ENCODE assay signal across 8 mouse cellular contexts in the genomic region with DNA sequence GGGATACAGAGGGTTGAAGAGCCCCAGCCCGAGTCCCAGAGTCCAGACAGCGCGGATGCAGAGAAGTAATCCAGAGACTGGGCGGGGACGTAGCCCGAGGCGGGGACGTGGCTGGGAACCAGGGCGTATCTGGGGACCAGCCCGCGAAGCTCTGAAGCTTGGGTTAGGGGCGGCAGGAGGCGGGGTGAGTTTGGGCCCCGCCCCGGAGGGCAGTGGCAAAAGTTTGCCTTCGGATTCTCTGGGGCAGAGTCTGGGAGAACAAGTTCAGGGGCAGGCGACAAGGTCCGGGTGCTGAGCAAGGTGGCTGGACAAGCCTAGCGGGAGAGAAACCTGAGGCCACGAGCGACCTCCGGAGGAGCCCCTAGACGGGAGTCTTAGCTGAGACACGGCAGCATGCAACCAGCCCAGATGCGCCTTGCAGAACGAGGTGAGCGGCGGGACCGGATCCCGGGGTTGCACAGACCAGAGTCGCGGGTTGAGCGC. TPM values are rescaled to one million over a fixed set of nuclear protein-coding genes. Genes with fewer than 3 reads are reported as not detected.
DNase-seq lines count a peak whose midpoint lies in the region; ATAC-seq lines count a peak whose summit lies in the region.

TSS of gene S1pr3 (plus strand) at position 121 of the 483 bp plus-strand sequence.

- DNase-seq in Muller cell, postnatal 12 days (ENCODE audit: inconsistent ontology term) = peak; percentile 98
- peak; percentile 91 for DNase-seq in embryo, embryonic 10 days (ENCODE audit: low spot score)
- peak; percentile 61 to 62 for DNase-seq in lung, adult 18-20 months
- peak; percentile 75 for DNase-seq in yolk sac, embryonic 10.5 days (ENCODE audit: low spot score)
- DNase-seq in right cerebral cortex, postnatal 25 days = no peak

- H3K36me3 ChIP-seq in intestine, embryonic 16.5 days (ENCODE audit: control insufficient read depth, insufficient read depth, low read length) = no peaks in the 10 kb centered on the region
- no peaks in the 10 kb centered on the region for H3K36me3 ChIP-seq in neural tube, embryonic 15.5 days

- H3K4me2 ChIP-seq in intestine, embryonic 16.5 days (ENCODE audit: low read depth, low read length) = peak within 1 kb of the TSS; percentile 76
- peak within 1 kb of the TSS; percentile 61 for H3K4me2 ChIP-seq in neural tube, embryonic 15.5 days

- H3K27me3 ChIP-seq in intestine, embryonic 16.5 days (replicated peaks; ENCODE audit: control insufficient read depth, insufficient read depth, low read length) = no peaks in the 10 kb centered on the region; the same call in 1 of the 2 replicates
- H3K27me3 ChIP-seq in neural tube, embryonic 15.5 days (replicated peaks) = peaks cover 29% of the 10 kb centered on the region

- no peaks in the 10 kb centered on the region for H3K9me3 ChIP-seq in intestine, embryonic 16.5 days (ENCODE audit: control insufficient read depth, low read length)
- H3K9me3 ChIP-seq in neural tube, embryonic 15.5 days (replicated peaks) = no peaks in the 10 kb centered on the region

- peak within 1 kb of the TSS; percentile 63 for H3K4me3 ChIP-seq in intestine, embryonic 16.5 days (ENCODE audit: low read length)
- H3K4me3 ChIP-seq in neural tube, embryonic 15.5 days (replicated peaks) = peak within 1 kb of the TSS; percentile 38

- WGBS in intestine, embryonic 16.5 days = under 1% methylated on average over 33 of the region's 33 CpGs
- under 1% methylated on average over 33 of the region's 33 CpGs for WGBS in neural tube, embryonic 15.5 days

- peak within 1 kb of the TSS; percentile 76 for H3K27ac ChIP-seq in intestine, embryonic 16.5 days (ENCODE audit: low read length)
- no peak within 1 kb of the TSS for H3K27ac ChIP-seq in neural tube, embryonic 15.5 days (replicated peaks)

- peaks cover 18% of the 10 kb centered on the region; the same call in 1 of the 2 replicates for H3K4me1 ChIP-seq in intestine, embryonic 16.5 days (ENCODE audit: control insufficient read depth, insufficient read depth, low read length)
- H3K4me1 ChIP-seq in neural tube, embryonic 15.5 days = peaks cover 15% of the 10 kb centered on the region

- ATAC-seq in granulocyte monocyte progenitor cell, adult 5-6 weeks (replicated peaks; ENCODE audit: poor library complexity, severe bottlenecking) = peak; percentile 70
- ATAC-seq in intestine, embryonic 16.5 days = peak; percentile 88
- peak; percentile 50; the same call in 1 of the 2 replicates for ATAC-seq in neural tube, embryonic 15.5 days (ENCODE audit: low FRiP score)

- peak within 1 kb of the TSS; percentile 79 for H3K9ac ChIP-seq in intestine, embryonic 16.5 days (ENCODE audit: low read depth, low read length)
- peak within 1 kb of the TSS; percentile 46 for H3K9ac ChIP-seq in neural tube, embryonic 15.5 days (replicated peaks)

RNA-seq across cellular contexts. Expression of gene S1pr3, which starts in this region (rescaled TPM):
- total RNA-seq in granulocyte monocyte progenitor cell, adult 5-6 weeks (2014; fragmentation: Nextera tagmentation) = 16.4 and 18.7 TPM in 2 replicates
- total RNA-seq in granulocyte monocyte progenitor cell, adult 5-6 weeks (2017) = 8.9 and 9.8 TPM in 2 replicates
- polyA plus RNA-seq in intestine, embryonic 16.5 days (2015; fragmentation: Nextera tagmentation; extraction: Ambion mirVana) = 38.2 and 41.3 TPM in 2 replicates
- 12.5 and 27.9 TPM in 2 replicates for polyA plus RNA-seq in neural tube, embryonic 15.5 days (2015; fragmentation: Nextera tagmentation; extraction: Ambion mirVana)
